Mouse (Mus musculus) thymus, adult 18-20 months (tissue): ENCODE data around the gene Coq8b.

ENCODE experiments used
- DNase-seq, 2 experiments: peaks; one replicate each; pipeline ENCODE4 v3.0.0; 2022; ENCODE audit warnings: mixed read lengths in 2 of 2

Gene Coq8b

DNA sequence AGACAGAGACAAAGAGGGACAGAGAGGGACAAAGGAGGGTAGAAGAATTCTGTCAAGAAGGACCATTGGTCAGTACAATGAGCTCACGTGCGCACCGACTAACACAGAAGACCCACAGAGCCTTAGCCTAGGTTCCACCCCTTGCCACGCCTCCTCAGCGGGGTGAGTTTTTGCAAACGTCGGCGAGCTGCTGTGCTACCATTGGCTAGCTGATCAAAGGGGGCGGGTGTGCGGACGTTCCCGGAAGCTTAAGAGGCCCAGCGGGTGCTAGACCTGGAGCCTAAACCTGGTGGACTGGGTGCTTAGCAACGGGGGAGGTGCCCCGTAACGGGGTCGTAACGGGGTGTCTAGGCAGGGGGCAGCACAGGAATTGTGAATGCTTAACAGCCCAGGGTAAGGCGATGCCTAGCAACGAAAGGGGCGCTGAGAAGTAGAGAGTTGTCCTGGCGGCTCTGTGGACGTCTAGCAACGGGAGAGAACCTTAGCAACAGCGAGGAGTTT is at the start of gene Coq8b:
Gene Coq8b (plus strand): TSS at position 243 of the 501 bp plus-strand sequence.
- DNase-seq = peak; percentile 93 to 96

DNA sequence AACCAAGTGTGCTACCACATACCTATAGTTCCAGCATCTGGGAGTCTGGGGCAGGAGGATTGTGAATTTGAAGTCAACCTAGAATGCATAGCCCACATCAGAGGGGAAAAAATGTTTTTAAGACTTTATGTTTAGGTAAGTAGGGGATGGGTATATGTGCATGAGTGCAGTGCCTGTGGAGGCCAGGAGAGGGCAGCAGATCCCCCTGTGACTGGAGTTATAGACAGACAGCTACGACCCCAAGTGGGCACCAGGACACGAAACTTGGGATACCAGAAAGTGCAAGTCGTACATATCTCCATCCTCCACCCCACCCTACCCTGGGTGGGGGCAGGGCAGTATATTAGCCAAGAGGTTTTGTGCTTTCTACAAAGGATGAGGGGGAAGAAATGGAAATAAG is 47.9 kb upstream of the Coq8b start:
- peak in 1 of 2 experiments; percentile 26 for DNase-seq

GRCm38 (mm10) chr7:27185986-27186385 is 46.8 kb upstream of the Coq8b start:
- DNase-seq = no peak

DNA sequence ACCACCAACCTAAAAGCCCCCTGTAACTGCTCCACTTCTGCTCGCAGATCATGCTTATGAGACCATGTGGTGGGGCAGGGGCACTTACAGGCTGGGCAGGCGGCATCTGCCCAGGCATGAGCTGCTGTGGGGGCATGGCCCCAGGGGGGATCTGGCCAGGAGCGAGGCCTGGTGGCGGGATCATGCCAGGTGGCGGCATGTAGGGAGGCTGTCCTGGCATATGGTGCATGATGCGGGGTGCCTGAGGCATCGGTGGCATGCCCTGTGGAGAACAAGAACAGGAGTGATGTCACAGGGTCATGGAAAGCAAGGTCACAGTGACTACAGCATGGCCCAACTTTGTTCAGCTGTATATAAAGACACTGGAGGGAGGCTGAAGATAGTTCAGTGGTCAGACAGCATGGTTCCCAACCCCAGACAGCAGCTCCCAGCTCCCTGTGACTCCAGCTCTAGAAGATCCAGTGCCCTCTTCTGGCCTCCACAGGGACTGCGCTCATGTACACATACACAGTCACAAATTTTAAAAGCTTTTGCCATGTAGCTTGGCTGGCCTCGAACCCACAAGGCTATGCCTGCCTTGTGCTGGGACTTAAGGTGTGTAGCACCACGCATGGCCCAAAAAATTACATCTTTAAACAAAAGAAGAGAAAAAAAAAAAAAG is 43.4 kb upstream of the Coq8b start:
- no peak for DNase-seq

DNA sequence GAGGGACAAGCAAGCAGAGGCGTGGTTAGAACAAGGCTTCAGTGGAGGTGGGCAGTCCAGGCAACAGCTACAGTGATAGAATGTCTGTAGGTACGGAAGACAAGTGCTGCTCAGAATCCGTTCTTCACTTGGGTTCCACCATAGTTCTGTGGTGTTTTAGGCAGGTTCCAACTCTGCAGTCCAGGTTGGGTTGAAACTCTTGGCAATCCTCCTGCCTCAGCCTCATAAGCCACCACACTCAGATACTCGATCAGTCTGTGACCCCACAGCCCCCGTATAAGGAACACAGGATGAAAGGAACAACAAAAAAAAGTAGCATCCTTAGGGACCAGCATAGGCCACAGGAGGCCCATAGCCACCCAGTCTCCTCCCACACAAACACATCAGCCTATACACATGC is 40.4 kb upstream of the Coq8b start:
- no peak for DNase-seq

GRCm38 (mm10) chr7:27193731-27194130 is 39.1 kb upstream of the Coq8b start:
- DNase-seq = no peak

- peak; percentile 95 to 99 for DNase-seq
Measured at GRCm38 (mm10) chr7:27195681-27196611, 36.9 kb upstream of the Coq8b start, which contains the start of the genes BC024978 and Snrpa. Gene BC024978 (plus strand): TSS chr7:27195781. Gene Snrpa (minus strand): TSS chr7:27196271.

- no peak for DNase-seq
Measured at GRCm38 (mm10) chr7:27197136-27197535, 35.7 kb upstream of the Coq8b start.

- DNase-seq = no peak
Measured at GRCm38 (mm10) chr7:27197634-27198033, 35.2 kb upstream of the Coq8b start.

GRCm38 (mm10) chr7:27198355-27198754 is 34.5 kb upstream of the Coq8b start:
- DNase-seq = no peak

GRCm38 (mm10) chr7:27198779-27199178 is 34.0 kb upstream of the Coq8b start:
- DNase-seq = no peak

DNA sequence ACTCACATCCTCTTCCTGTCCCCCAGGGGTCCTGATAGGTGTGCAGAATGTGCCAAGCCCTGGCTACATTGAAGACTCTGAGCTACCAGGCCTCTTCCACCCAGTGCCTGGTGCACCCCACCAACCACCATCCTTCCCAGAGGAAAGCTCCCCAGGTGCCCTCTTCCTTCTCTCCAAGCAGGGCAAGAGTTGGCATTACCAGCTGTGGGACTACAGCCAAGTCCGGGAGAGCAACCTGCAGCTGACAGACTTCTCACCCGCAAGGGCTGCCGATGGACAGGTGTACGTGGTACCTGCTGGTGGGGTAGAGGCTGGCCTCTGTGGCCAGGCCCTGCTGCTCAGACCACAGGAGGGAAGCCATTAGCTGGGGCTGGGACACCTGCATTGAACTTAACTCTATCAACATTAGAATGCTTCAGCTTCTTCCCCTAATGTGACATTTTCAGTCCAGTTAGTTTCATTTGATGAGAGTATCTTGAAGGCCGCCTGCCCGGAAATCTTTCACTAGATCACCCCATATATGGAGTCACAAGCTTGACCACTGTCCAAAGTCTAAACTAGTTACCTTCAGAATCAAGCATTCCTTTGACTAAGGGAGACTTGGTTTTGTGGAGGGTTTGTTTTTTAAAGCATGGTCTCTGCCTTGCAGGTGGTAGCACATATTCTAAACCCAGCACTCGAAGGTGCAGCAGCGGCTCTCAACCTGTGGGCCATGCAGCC is 28.9 kb upstream of the Coq8b start:
- DNase-seq = no peak

DNA sequence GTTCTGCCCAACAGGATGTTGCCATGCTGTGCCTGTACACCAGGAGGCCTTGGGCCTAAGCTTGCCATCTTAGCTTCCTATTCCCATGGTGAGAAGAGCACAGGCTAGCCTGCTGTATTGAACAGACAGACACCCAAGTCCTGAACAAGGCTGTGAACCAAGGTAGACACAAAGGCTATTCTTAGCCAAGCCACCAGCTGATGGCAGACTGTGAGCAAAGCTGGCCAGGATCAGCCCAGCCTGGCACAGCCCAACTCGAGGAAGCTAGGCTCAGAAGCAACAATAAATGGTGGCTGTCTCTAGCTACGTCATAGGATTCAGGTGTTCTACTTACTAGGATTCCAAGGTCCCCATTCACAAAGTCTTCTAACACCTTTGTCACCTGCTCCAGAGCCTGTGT is 20.2 kb upstream of the Coq8b start:
- DNase-seq = no peak

DNA sequence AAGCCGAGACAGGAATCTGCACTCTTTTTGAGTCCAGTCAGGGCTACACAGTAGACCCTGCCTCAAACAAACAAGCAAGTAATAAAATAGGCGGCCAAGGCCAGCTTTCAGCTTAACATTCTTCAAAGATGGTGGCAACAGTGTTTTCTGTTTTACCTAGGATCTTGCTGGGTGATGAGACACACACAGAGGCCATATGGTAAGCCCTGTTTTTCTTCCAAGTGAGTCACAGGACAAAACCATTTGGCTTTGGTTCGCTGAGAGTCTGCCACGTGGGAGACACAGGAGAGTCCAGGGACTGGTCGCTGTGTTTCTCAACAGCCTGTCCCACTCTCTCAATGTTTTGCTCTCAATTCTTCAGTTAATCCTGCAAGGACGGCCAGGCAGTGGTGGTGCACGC is 14.2 kb upstream of the Coq8b start:
- DNase-seq = no peak

DNA sequence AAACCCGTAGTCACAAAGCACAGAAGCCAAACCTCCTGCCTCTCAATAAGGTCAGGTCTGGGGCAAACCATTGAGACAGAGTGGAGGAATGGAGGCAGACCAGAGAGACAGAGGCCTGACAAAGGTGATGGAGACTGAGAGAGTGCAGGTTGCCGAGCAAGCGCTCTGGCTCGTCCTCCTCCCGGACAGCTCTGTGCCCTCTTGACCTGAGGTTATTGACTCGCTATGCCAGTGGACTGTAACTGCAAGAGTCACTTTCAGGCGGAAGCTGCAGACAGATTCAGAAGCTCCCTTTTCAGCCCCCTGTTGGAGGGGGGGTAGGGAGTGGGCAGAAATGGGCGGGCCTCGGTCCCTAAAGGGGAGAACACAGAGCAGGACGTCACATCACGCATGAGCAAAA is 12.9 kb upstream of the Coq8b start:
- DNase-seq = no peak

- no peak for DNase-seq
Measured at GRCm38 (mm10) chr7:27221939-27222338, 10.9 kb upstream of the Coq8b start.

DNA sequence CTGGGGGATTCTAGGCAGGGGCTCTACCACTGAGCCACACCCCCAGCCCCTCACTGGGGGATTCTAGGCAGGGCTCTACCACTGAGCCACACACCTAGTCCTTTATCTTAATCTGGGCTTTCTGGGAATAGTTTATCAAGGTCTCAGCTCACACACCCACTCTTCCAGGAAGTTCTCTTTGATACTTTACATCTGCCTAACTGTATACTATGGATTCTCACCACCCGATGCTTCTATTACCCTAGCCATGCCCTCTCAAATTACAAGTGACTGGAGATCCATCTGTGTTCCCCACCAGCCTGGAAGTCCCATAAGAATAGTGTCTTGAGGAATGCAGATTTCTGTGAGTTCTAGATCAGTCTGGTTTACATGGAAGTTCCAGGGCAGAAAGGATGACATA is 10.3 kb upstream of the Coq8b start:
- DNase-seq = no peak

- DNase-seq = no peak
Measured at GRCm38 (mm10) chr7:27224877-27225575, 7.8 kb upstream of the Coq8b start.

GRCm38 (mm10) chr7:27227276-27227675 is 5.5 kb upstream of the Coq8b start:
- no peak for DNase-seq

DNA sequence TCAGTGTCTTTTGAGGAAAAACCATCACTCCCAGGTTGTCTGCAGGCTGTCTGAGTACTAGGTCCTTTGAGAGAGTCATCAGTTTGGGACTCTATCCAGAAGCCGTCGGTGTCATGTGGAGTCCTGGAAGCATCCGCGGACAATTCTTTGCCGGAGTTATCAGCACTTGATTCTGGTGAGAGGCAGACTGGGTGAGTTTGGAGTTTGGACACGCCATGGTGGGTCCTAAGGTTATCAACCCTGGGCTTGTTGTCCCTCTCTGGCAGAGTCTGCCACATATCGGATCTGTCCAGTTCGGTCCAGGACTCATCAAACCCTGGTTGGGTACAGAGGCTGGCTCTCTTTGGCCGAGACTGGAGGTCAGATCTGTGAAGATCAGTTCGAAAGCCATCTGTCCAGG is 5.1 kb upstream of the Coq8b start:
- no peak for DNase-seq

DNA sequence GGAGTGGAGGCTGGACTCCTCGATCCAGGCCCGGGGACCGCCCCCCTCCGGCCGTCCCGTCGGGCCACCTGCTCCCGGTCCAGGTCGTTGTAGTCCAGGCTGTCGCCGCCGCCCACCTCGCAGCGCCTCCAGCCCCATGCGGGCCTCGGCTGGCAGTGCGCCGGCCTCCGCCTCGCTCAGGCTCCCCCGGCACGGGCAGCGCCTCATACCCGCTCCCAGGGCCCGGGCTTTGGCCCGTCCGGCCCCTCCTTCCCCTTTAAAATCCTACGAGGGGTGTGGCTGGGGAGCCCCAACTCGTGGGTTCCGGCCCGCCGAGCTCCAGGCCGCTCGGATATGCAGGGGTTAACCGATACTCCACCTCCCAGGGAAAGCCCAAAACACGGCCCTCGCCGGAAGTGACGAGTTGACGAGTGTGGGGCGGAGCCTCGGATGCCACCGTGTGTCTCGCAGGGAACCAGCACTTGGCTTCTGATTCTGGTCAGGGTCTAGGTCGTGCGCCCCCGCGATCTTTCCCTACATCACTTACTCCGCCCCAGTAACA is 4.5 kb upstream of the Coq8b start, which contains the start of gene Itpkc:
Gene Itpkc (minus strand): TSS at position 381 of the 541 bp plus-strand sequence.
- peak; percentile 83 to 86 for DNase-seq

- no peak for DNase-seq
Measured at GRCm38 (mm10) chr7:27228865-27229264, 4.0 kb upstream of the Coq8b start.
